Mouse (Mus musculus): ENCODE measurements around the gene Olfr811.

DNA sequence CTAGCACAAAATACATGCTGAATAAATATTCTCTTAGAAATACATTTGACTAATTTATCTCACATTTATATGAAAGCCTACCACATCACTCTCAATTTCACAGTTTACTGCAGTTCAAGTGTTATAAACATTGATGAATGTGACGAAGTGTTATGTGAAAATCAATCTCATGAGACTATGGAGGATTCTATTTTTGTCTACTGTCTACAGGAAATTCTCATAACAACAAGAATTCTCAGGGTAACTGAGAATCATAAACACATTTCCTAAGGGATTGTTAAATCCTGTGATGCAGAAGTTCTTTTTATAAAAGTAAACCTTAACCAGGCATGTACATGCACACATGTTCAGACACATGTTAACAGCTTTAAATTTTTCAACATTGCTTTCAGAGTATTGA, 41.8 kb upstream of the Olfr811 start, which contains the start of gene Olfr812:
- TF ChIP-seq CTCF (IDR thresholded peaks at IDR 0.05; ENCODE audit: borderline replicate concordance, insufficient read depth, low read depth, low read length) (no peak), POLR2A (IDR thresholded peaks at IDR 0.05; ENCODE audit: borderline replicate concordance, insufficient read depth, low read length) (no peak)

All from cerebellum, adult 2 months (tissue).